Comparison of ENCODE assay signal across 19 mouse cellular contexts in the genomic region with DNA sequence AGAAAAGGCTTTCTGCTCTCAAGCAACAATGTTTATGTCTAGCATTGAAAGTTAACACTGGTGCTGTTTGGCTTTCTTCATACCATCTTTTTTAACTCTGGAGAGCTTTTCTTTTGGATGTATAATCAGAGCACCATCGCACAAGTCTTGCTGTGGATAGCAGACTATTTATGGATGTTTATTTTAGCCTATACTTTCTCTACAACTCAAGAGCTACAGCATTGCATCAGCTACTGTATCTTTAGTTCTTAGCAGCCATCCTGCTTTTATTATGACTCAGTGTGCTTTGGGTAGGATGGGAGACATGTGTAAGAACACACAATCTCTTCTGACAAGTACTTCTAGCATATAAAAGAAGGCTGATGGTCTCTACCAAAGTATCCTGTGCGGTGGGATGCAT. TPM values are rescaled to one million over a fixed set of nuclear protein-coding genes. Genes with fewer than 3 reads are reported as not detected.
DNase-seq lines count a peak whose midpoint lies in the region; ATAC-seq and TF ChIP-seq lines count a peak whose summit lies in the region.
"Had no signal": no experiment of that assay in that cellular context is flagged by ENCODE, and none has a peak within 500 bp of the region (broad histone marks: within the 10 kb centered on the region; RNA-seq: fewer than 3 reads in every experiment).

No protein-coding gene starts in this region.

- peak overlapping the region; percentile 87; the same call in 1 of the 2 replicates for H3K27ac ChIP-seq in heart, embryonic 10.5 days
- H3K27ac ChIP-seq in heart, postnatal 0 days (ENCODE audit: low read depth): peak overlapping the region; percentile 91
- H3K27ac ChIP-seq in neural tube, embryonic 13.5 days (replicated peaks): 0 out of 2 replicates have a peak overlapping the region, but pooled peaks have one; percentile 49
- H3K27ac ChIP-seq in neural tube, embryonic 15.5 days (replicated peaks): no peak overlapping the region
- H3K27ac ChIP-seq in cerebellum, adult 2 months (ENCODE audit: insufficient read depth, low read length): no peak overlapping the region
- H3K27ac ChIP-seq: limb, embryonic 12.5 days; liver, embryonic 12.5 days had no signal

- no peak for ATAC-seq in heart, postnatal 0 days (ENCODE audit: insufficient read depth, low read depth)
- ATAC-seq in neural tube, embryonic 13.5 days (ENCODE audit: low read depth): no peak
- no peak for ATAC-seq in neural tube, embryonic 15.5 days (ENCODE audit: low FRiP score)
- ATAC-seq: activated CD4-positive, CD25-positive, alpha-beta regulatory T cell, adult 4 months; liver, embryonic 12.5 days had no signal

- peak; percentile 25 for DNase-seq in heart, embryonic 10.5 days (ENCODE audit: low spot score)
- no peak for DNase-seq in heart, postnatal 25 days (ENCODE audit: low spot score)
- no peak for DNase-seq in heart, postnatal 0 days (ENCODE audit: low spot score)
- DNase-seq in heart, postnatal 10 days: no peak
- DNase-seq in cerebellum, adult 2 months: no peak
- DNase-seq: embryo, embryonic 11 days; forebrain, postnatal 0 days; heart, adult 18-20 months; kidney, postnatal 4 days; lung, adult 2 months; right cerebral cortex, postnatal 4 days; thymus, postnatal 25 days had no signal

- no peak overlapping the region for H3K9ac ChIP-seq in heart, postnatal 0 days (replicated peaks; ENCODE audit: low read depth, low read length)
- no peak overlapping the region for H3K9ac ChIP-seq in neural tube, embryonic 13.5 days
- no peak overlapping the region for H3K9ac ChIP-seq in neural tube, embryonic 15.5 days (replicated peaks)
- H3K9ac ChIP-seq: forebrain, postnatal 0 days; limb, embryonic 12.5 days; liver, embryonic 12.5 days had no signal

- H3K9me3 ChIP-seq in heart, embryonic 10.5 days: no peaks in the 10 kb centered on the region
- no peaks in the 10 kb centered on the region for H3K9me3 ChIP-seq in heart, postnatal 0 days (replicated peaks; ENCODE audit: control insufficient read depth, low read length)
- H3K9me3 ChIP-seq in neural tube, embryonic 13.5 days: no peaks in the 10 kb centered on the region
- H3K9me3 ChIP-seq in neural tube, embryonic 15.5 days (replicated peaks): no peaks in the 10 kb centered on the region
- H3K9me3 ChIP-seq: limb, embryonic 12.5 days; liver, embryonic 12.5 days; megakaryocyte, embryonic 14.5 days had no signal

- intact Hi-C loops in heart, postnatal 25 days (cut with DNase I): no loop called here
- intact Hi-C loops in heart, postnatal 10 days (cut with DNase I): no loop called here

- peaks cover 12% of the 10 kb centered on the region for H3K36me3 ChIP-seq in heart, embryonic 10.5 days
- peaks cover 15% of the 10 kb centered on the region; the same call in 1 of the 2 replicates for H3K36me3 ChIP-seq in heart, postnatal 0 days (replicated peaks; ENCODE audit: control insufficient read depth, insufficient read depth, low read length)
- H3K36me3 ChIP-seq in neural tube, embryonic 13.5 days: peaks cover 24% of the 10 kb centered on the region
- peaks cover 22% of the 10 kb centered on the region for H3K36me3 ChIP-seq in neural tube, embryonic 15.5 days
- H3K36me3 ChIP-seq: G1E; liver, embryonic 12.5 days had no signal

- TF ChIP-seq CTCF in heart, postnatal 0 days (IDR thresholded peaks at IDR 0.05; ENCODE audit: low read depth): no peak
- no peak for TF ChIP-seq CTCF in cerebellum, adult 2 months (IDR thresholded peaks at IDR 0.05; ENCODE audit: borderline replicate concordance, insufficient read depth, low read depth, low read length)

- H3K4me3 ChIP-seq in heart, embryonic 10.5 days: no peak overlapping the region
- no peak overlapping the region for H3K4me3 ChIP-seq in heart, postnatal 0 days (ENCODE audit: low read depth, low read length)
- H3K4me3 ChIP-seq in neural tube, embryonic 13.5 days: no peak overlapping the region
- no peak overlapping the region for H3K4me3 ChIP-seq in neural tube, embryonic 15.5 days (replicated peaks)
- H3K4me3 ChIP-seq in cerebellum, adult 2 months (replicated peaks; ENCODE audit: insufficient read depth, low read depth, low read length): no peak overlapping the region
- H3K4me3 ChIP-seq: limb, embryonic 12.5 days; liver, embryonic 12.5 days; megakaryocyte, embryonic 14.5 days had no signal

- no peak overlapping the region for H3K4me2 ChIP-seq in heart, postnatal 0 days (ENCODE audit: low read depth, low read length)
- no peak overlapping the region for H3K4me2 ChIP-seq in neural tube, embryonic 13.5 days
- H3K4me2 ChIP-seq in neural tube, embryonic 15.5 days: no peak overlapping the region
- H3K4me2 ChIP-seq: limb, embryonic 12.5 days; liver, embryonic 12.5 days had no signal

- TF ChIP-seq EP300 in heart, postnatal 0 days (IDR thresholded peaks at IDR 0.05; ENCODE audit: low read depth): no peak

- WGBS in heart, embryonic 10.5 days: 81% methylated on average over 2 of the region's 2 CpGs
- WGBS in heart, postnatal 0 days: 61% methylated on average over 2 of the region's 2 CpGs
- 90% methylated on average over 2 of the region's 2 CpGs for WGBS in neural tube, embryonic 13.5 days
- 91% methylated on average over 2 of the region's 2 CpGs for WGBS in neural tube, embryonic 15.5 days
- 97% methylated on average over 2 of the region's 2 CpGs for WGBS in cerebellum, adult 2 months

- no peak for TF ChIP-seq POLR2A in cerebellum, adult 2 months (IDR thresholded peaks at IDR 0.05; ENCODE audit: borderline replicate concordance, insufficient read depth, low read length)

- no peaks in the 10 kb centered on the region for H3K27me3 ChIP-seq in heart, embryonic 10.5 days (ENCODE audit: insufficient read depth, poor library complexity, severe bottlenecking)
- no peaks in the 10 kb centered on the region for H3K27me3 ChIP-seq in heart, postnatal 0 days (ENCODE audit: control insufficient read depth, insufficient read depth, low read length)
- H3K27me3 ChIP-seq in neural tube, embryonic 13.5 days: no peaks in the 10 kb centered on the region
- no peaks in the 10 kb centered on the region for H3K27me3 ChIP-seq in neural tube, embryonic 15.5 days (replicated peaks)
- no peaks in the 10 kb centered on the region for H3K27me3 ChIP-seq in cerebellum, adult 2 months (ENCODE audit: control insufficient read depth, insufficient read depth, low read length)
- H3K27me3 ChIP-seq: limb, embryonic 12.5 days; liver, embryonic 12.5 days; megakaryocyte, embryonic 14.5 days had no signal

- peaks cover 27% of the 10 kb centered on the region for H3K4me1 ChIP-seq in heart, embryonic 10.5 days
- H3K4me1 ChIP-seq in heart, postnatal 0 days (ENCODE audit: control insufficient read depth, insufficient read depth): peaks cover 40% of the 10 kb centered on the region
- H3K4me1 ChIP-seq in neural tube, embryonic 13.5 days (replicated peaks): 0 out of 2 replicates have a peak, but pooled peaks cover 14% of the 10 kb centered on the region
- H3K4me1 ChIP-seq in neural tube, embryonic 15.5 days: peaks cover 4% of the 10 kb centered on the region; the same call in 1 of the 2 replicates
- no peaks in the 10 kb centered on the region; the same call in 1 of the 2 replicates for H3K4me1 ChIP-seq in cerebellum, adult 2 months (ENCODE audit: control insufficient read depth, insufficient read depth, low read length)
- H3K4me1 ChIP-seq: limb, embryonic 12.5 days; megakaryocyte, embryonic 14.5 days had no signal

RNA-seq across cellular contexts. Expression of a gene that starts 13.2 kb away (rescaled TPM):
- polyA plus RNA-seq in heart, embryonic 10.5 days (2016; fragmentation: Nextera tagmentation; extraction: Ambion mirVana): 150 and 241 TPM in 2 replicates
- total RNA-seq in heart, postnatal 25 days (2021): 100 to 1,000 TPM; 239 to 243 TPM
- total RNA-seq in heart, postnatal 0 days (2014; rRNA removed; ENCODE audit: low replicate concordance): 162 and 219 TPM in 2 replicates
- 135 and 139 TPM in 2 replicates for polyA plus RNA-seq in heart, postnatal 0 days (2015; fragmentation: Nextera tagmentation; extraction: Ambion mirVana)
- total RNA-seq in heart, postnatal 10 days (2021): 100 to 1,000 TPM; 185 to 219 TPM
- 8.8 and 9.1 TPM in 2 replicates for polyA plus RNA-seq in neural tube, embryonic 13.5 days (2015; fragmentation: Nextera tagmentation; extraction: Ambion mirVana)
- 7.1 and 9.6 TPM in 2 replicates for polyA plus RNA-seq in neural tube, embryonic 15.5 days (2015; fragmentation: Nextera tagmentation; extraction: Ambion mirVana)
- 9.4 and 9.7 TPM in 2 replicates for polyA plus RNA-seq in cerebellum, adult 2 months (2012; rRNA removed)
- polyA plus RNA-seq: G1E had no signal

Comparison
In these comparisons a context has a peak if more than half of its experiments do, and no peak if none do; other contexts are left out.
1. H3K27ac ChIP-seq: peak in heart, embryonic 10.5 days (single experiment), heart, postnatal 0 days (single experiment) and neural tube, embryonic 13.5 days (single experiment); none in neural tube, embryonic 15.5 days (single experiment) and cerebellum, adult 2 months (single experiment).
2. RNA of a gene that starts 13.2 kb away (polyA plus RNA-seq): 150 to 241 TPM in heart, embryonic 10.5 days and 135 to 139 TPM in heart, postnatal 0 days; 9.4 to 9.7 TPM in cerebellum, adult 2 months, 8.8 to 9.1 TPM in neural tube, embryonic 13.5 days and 7.1 to 9.6 TPM in neural tube, embryonic 15.5 days; every median in the first group is over 10 times any median in the second.